Mouse (Mus musculus) stomach, embryonic 15.5 days (tissue): Measurements from ENCODE around the gene Gm20388. TPM values are rescaled to one million over a fixed set of nuclear protein-coding genes. Genes with fewer than 3 reads are reported as not detected.

Source experiments
- ATAC-seq: fragments of 200-750 bp; cut with Nextera tagmentation; 2 replicates; pipeline ENCODE4 v1.8.0; 2017; ENCODE audit warnings: low read depth, moderate number of reproducible peaks, moderate TSS enrichment; ENCODE audit not compliant: insufficient read depth, low FRiP score
- H3K27ac ChIP-seq: fragments of 300-500 bp; sonication (generic); 2 replicates; pipeline ENCODE4 v1.5.1; 2015; ENCODE audit warnings: mild to moderate bottlenecking, inconsistent platforms
- H3K27me3 ChIP-seq: fragments of 300-500 bp; sonication (generic); replicated peaks from 2 replicates; pipeline ENCODE4 v1.6.1; 2015; ENCODE audit warnings: inconsistent platforms
- H3K36me3 ChIP-seq: fragments of 300-500 bp; sonication (generic); 2 replicates; pipeline ENCODE4 v1.6.1; 2015; ENCODE audit warnings: inconsistent platforms
- H3K4me1 ChIP-seq: fragments of 300-500 bp; sonication (generic); 2 replicates; pipeline ENCODE4 v1.6.1; 2015; ENCODE audit warnings: inconsistent platforms
- H3K4me2 ChIP-seq: fragments of 300-500 bp; sonication (generic); 2 replicates; pipeline ENCODE4 v1.6.1; 2015; ENCODE audit warnings: mild to moderate bottlenecking, inconsistent platforms
- H3K4me3 ChIP-seq: fragments of 300-500 bp; sonication (generic); replicated peaks from 2 replicates; pipeline ENCODE4 v1.5.1; 2015; ENCODE audit warnings: inconsistent platforms
- H3K9ac ChIP-seq: fragments of 300-500 bp; sonication (generic); 2 replicates; pipeline ENCODE4 v1.6.1; 2015; ENCODE audit warnings: inconsistent platforms
- H3K9me3 ChIP-seq: fragments of 300-500 bp; sonication (generic); 2 replicates; pipeline ENCODE4 v1.6.1; 2016; ENCODE audit warnings: inconsistent platforms
- WGBS: fragments of 180-500 bp; shearing (Covaris S2); methylation state at CpG from one replicate; pipeline ENCODE4 v1.1.7; 2015; 5-methylcytosine and 5-hydroxymethylcytosine counted together
- polyA plus RNA-seq: library from polyadenylated mRNA; unstranded; fragments of >200 nt; fragmentation: Nextera tagmentation; extraction: Ambion mirVana; gene quantifications from 2 replicates; pipeline ENCODE4 v1.2.1, GENCODE M21; 2015

Gene Gm20388
- polyA plus RNA-seq, 1 experiment from 2014 or later = not detected

DNA sequence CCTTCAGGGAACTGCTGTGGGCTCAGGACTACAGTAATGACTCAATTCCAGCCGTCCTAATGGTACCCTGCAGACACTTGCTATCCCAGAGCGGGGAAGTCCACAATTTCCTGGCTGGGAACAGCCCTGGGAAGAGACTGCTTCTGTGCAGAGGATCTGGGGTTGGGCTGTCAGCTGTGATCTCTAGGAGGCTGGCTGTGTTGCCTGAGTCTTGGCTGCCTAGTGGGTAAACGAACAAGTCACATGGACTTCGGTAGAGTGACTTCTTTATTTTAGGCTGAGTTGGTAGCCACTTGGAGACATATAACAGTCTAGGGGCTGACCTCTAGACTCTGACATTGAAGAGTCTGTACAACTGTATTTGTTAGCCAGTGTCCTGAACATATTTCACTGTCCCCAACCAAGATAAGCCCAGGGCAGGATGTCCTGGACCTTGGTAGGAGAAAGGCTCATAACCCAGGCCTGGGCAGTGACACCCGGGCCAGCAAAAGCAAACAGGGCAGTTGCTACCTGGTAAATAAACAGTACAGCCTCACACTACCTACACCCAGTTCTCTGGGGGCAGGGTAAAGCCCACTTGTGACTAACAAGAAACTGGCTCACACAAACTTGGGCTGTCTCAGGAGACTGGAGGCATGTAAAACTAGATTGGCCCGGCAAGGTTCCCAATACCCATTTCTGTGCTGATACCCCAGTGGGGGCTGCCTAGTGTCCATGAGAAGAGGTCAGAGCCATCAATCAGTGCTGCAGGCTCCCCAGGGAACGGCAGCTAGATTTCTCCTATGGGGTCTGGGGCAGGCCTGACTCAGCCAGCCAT is 3331.7 kb downstream of the Gm20388 start:
- no peak overlapping the region for H3K27ac ChIP-seq
- H3K27me3 ChIP-seq = no peaks in the 10 kb centered on the region
- H3K4me3 ChIP-seq = no peak overlapping the region
- WGBS = 81% methylated on average over 7 of the region's 7 CpGs
- H3K9me3 ChIP-seq = no peaks in the 10 kb centered on the region
- ATAC-seq = no peak
- no peak overlapping the region for H3K9ac ChIP-seq
- H3K36me3 ChIP-seq = peaks cover 18% of the 10 kb centered on the region; the same call in 1 of the 2 replicates
- no peak overlapping the region for H3K4me2 ChIP-seq
- no peaks in the 10 kb centered on the region for H3K4me1 ChIP-seq

DNA sequence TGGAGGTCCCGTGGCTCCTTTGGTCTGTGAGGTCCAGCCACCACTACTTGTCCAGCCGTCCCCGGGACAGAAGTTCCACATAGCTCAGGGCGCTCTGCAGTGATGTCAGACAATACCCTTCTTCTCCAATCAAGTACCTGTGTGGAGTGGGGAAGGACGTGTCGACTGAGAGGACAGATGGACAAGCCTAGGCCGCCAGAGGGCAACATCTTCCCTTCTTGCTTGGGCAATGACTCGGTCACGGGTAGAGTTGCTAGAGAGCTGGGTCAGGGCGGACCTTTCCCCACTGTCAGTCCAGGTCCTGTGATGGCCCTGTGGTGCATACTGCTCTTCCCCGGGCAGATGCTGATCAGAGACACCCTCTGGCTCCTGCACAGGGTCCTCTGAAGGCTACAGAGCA is 3332.4 kb downstream of the Gm20388 start:
- no peaks in the 10 kb centered on the region for H3K4me1 ChIP-seq
- WGBS = 72% methylated on average over 11 of the region's 11 CpGs
- no peak overlapping the region for H3K9ac ChIP-seq
- H3K4me2 ChIP-seq = no peak overlapping the region
- ATAC-seq = no peak; the same call in 1 of the 2 replicates
- H3K27ac ChIP-seq = no peak overlapping the region
- no peak overlapping the region for H3K4me3 ChIP-seq
- H3K36me3 ChIP-seq = peaks cover 25% of the 10 kb centered on the region; the same call in 1 of the 2 replicates
- no peaks in the 10 kb centered on the region for H3K9me3 ChIP-seq
- no peaks in the 10 kb centered on the region for H3K27me3 ChIP-seq

DNA sequence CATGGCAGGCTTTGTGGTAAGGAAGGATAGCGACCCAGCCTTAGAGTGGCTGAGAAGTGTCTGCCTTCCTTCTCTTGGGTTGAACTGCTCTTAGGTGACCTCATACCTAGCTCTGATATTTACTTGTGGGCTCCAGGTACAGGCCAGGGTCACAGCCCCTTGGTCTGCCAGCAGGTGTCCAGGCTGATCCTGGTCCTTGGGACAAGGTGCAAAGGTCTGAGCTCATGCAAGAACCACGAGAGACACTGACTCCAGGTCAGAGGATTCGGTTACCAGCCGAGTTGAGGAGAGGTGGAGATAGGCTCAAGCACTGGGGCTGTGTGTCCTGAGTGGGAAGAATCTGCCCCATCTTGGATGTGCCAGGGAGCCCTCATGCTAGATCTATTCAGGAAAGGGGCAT is 3333.7 kb downstream of the Gm20388 start:
- 94% methylated on average over 4 of the region's 4 CpGs for WGBS
- Histone ChIP-seq H3K4me1 (no peaks in the 10 kb centered on the region), H3K36me3 (peaks cover 34% of the 10 kb centered on the region; the same call in 1 of the 2 replicates), H3K27ac (no peak overlapping the region), H3K9me3 (no peaks in the 10 kb centered on the region), H3K27me3 (no peaks in the 10 kb centered on the region), H3K4me2 (no peak overlapping the region), H3K4me3 (no peak overlapping the region), H3K9ac (no peak overlapping the region)
- no peak for ATAC-seq

DNA sequence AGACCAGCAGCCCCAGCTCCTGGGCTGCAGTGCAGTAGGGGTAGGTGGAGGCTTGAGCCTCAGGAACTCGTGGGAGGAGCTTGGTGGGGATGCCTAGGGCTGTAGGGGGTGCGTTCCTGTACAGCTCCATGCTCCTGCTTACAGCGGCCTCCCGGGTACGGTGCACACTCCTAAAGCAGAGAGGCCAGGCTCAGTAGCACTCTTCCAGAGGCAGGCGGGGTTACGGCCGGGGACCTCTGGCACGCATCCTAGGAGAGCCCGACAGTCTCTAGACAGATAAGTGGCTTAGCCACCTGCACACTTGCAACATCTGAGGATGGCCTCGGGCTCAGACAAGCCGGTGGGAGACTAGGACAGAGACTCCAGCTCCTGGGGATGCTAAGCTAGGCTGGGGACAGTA is 3334.9 kb downstream of the Gm20388 start:
- Histone ChIP-seq H3K4me2 (no peak overlapping the region), H3K27ac (no peak overlapping the region), H3K9ac (no peak overlapping the region), H3K9me3 (no peaks in the 10 kb centered on the region), H3K4me3 (no peak overlapping the region), H3K36me3 (peaks cover 38% of the 10 kb centered on the region; the same call in 1 of the 2 replicates), H3K27me3 (no peaks in the 10 kb centered on the region), H3K4me1 (no peaks in the 10 kb centered on the region)
- ATAC-seq = no peak
- WGBS = 89% methylated on average over 12 of the region's 12 CpGs

DNA sequence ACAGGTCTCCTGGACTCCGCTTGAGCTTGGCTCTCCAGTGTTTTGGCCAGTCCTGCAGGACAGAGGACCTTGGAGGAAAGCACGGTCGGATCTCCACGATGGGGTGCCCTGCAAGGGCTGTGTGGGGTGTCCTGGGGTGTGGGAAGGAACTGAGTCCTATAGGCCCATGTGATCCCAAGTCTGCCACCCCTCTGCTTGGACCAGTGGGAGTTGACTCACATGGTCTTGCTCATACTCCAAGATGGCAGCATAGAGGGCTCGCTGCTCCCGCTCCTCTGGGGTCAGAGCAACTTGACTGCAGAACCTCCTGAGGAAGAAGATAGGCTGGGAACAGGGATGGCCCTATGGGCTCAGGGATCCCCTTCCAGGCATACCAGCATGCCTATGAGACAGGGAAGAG is 3337.1 kb downstream of the Gm20388 start:
- Histone ChIP-seq H3K4me2 (no peak overlapping the region), H3K27me3 (no peaks in the 10 kb centered on the region), H3K9ac (no peak overlapping the region), H3K27ac (no peak overlapping the region), H3K9me3 (no peaks in the 10 kb centered on the region), H3K36me3 (peaks cover 42% of the 10 kb centered on the region; the same call in 1 of the 2 replicates), H3K4me1 (peaks cover under 1% of the 10 kb centered on the region), H3K4me3 (no peak overlapping the region)
- no peak for ATAC-seq
- WGBS = 96% methylated on average over 6 of the region's 6 CpGs

DNA sequence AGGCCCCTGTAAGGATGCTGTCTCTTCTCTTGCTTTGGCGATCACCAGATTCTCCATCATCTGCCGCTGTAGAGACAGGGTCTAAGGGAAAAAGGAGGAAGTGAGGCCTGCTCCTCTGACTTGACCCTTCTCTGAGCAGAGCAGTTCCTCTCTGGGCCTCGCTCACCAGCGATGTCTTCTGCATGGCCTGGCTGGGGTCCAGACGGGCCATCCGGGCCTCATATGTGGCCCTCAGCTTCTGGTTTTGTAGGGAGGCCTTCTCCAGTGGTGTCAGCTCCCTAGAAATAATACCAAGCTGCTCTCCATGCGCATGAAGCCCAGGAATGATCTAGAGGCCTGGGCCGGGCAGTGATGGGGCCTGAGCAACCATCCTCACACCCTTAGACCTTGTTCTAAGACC is 3338.0 kb downstream of the Gm20388 start:
- Histone ChIP-seq H3K4me3 (no peak overlapping the region), H3K27ac (no peak overlapping the region), H3K4me1 (peaks cover 8% of the 10 kb centered on the region), H3K36me3 (peaks cover 38% of the 10 kb centered on the region; the same call in 1 of the 2 replicates), H3K9me3 (no peaks in the 10 kb centered on the region), H3K27me3 (no peaks in the 10 kb centered on the region), H3K4me2 (no peak overlapping the region), H3K9ac (no peak overlapping the region)
- no peak for ATAC-seq
- WGBS = 90% methylated on average over 8 of the region's 8 CpGs

DNA sequence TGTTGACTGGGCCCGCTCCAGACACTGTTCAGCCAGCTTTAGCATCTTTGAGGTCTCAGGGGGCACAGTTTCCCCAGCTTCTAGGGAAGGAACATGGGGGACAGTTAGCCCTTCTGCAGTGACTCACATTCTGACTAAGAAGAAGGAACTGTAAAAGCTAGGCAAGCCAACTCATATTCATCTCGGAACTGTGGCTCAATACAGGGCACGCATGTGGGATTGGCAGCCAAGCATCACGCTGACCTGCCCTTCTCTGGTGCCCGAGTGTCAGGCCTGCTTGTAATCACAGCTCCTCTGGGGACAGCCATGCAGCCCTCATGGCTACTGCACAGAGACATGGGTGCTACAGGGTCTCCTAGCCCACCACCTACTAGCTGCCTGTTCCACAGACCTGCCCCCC is 3340.3 kb downstream of the Gm20388 start:
- H3K4me3 ChIP-seq = no peak overlapping the region
- no peak overlapping the region for H3K27ac ChIP-seq
- peaks cover 36% of the 10 kb centered on the region; the same call in 1 of the 2 replicates for H3K36me3 ChIP-seq
- no peak overlapping the region for H3K9ac ChIP-seq
- ATAC-seq = no peak
- peaks cover 19% of the 10 kb centered on the region for H3K4me1 ChIP-seq
- H3K9me3 ChIP-seq = no peaks in the 10 kb centered on the region
- H3K4me2 ChIP-seq = no peak overlapping the region
- no peaks in the 10 kb centered on the region for H3K27me3 ChIP-seq
- WGBS = 95% methylated on average over 5 of the region's 5 CpGs

DNA sequence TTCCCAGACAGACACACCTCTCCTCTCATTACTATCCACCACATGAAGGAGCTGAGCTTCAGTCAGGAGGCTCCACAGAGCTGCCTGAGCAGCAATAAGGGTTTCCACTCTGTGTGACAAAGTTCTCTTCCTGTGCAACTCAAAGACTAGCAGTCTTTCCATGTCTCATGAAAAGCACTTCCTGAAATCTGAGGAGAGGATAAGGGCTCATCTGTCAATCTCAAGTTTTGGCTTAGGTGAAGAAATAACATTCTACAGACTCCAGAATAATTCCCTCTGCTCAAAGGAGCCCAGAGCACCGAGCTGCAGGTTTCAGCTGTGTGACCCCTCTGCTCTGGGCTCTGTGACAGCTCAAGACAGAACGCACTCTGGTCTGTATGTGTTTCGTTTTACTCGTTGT is 3342.3 kb downstream of the Gm20388 start:
- Histone ChIP-seq H3K27ac (peak overlapping the region; percentile 21; the same call in 1 of the 2 replicates), H3K9me3 (no peaks in the 10 kb centered on the region), H3K4me2 (peak overlapping the region; percentile 85), H3K4me1 (peaks cover 23% of the 10 kb centered on the region), H3K36me3 (peaks cover 34% of the 10 kb centered on the region; the same call in 1 of the 2 replicates), H3K4me3 (peak overlapping the region; percentile 90), H3K27me3 (no peaks in the 10 kb centered on the region), H3K9ac (0 out of 2 replicates have a peak overlapping the region, but pooled peaks have one; percentile 89)
- WGBS = 40% methylated on average over 4 of the region's 4 CpGs
- no peak for ATAC-seq

DNA sequence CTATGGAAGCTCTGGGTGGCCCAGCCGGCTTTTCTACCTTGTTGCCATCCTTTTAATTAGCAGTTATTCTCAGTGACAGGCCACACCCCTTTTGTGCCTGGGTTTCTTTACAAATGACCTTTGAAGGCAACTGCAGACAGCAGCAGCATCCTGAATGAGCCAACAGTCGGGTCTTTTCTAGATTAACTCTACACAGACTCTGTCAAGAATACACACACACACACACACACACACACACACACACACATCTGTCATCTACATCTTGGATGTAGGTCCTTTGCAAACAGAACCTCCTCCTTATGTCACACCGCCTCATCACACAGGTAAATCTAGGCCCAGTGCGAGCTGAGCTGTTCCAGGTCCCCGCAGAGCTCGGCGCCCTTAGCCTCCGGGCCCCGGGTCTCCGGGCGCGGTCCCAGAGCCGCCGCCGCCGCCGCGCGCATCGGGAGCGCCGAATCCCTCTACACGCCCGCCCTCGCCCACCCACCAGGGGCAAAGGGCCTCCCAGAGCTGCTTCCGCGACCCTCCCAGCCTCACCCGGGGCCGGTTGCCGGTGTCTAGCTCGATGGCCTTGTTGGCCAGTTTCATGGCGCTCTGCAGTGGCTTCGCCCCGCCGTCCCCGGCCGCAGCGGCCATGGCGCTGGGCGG is 3342.9 kb downstream of the Gm20388 start:
- Histone ChIP-seq H3K4me1 (peaks cover 23% of the 10 kb centered on the region), H3K4me2 (peak overlapping the region; percentile 85), H3K9ac (peak overlapping the region; percentile 89; the same call in 1 of the 2 replicates), H3K27ac (peak overlapping the region; percentile 82), H3K4me3 (peak overlapping the region; percentile 90), H3K9me3 (no peaks in the 10 kb centered on the region), H3K27me3 (no peaks in the 10 kb centered on the region), H3K36me3 (peaks cover 36% of the 10 kb centered on the region)
- no peak; the same call in none of the 2 replicates for ATAC-seq
- WGBS = under 1% methylated on average over 40 of the region's 40 CpGs

DNA sequence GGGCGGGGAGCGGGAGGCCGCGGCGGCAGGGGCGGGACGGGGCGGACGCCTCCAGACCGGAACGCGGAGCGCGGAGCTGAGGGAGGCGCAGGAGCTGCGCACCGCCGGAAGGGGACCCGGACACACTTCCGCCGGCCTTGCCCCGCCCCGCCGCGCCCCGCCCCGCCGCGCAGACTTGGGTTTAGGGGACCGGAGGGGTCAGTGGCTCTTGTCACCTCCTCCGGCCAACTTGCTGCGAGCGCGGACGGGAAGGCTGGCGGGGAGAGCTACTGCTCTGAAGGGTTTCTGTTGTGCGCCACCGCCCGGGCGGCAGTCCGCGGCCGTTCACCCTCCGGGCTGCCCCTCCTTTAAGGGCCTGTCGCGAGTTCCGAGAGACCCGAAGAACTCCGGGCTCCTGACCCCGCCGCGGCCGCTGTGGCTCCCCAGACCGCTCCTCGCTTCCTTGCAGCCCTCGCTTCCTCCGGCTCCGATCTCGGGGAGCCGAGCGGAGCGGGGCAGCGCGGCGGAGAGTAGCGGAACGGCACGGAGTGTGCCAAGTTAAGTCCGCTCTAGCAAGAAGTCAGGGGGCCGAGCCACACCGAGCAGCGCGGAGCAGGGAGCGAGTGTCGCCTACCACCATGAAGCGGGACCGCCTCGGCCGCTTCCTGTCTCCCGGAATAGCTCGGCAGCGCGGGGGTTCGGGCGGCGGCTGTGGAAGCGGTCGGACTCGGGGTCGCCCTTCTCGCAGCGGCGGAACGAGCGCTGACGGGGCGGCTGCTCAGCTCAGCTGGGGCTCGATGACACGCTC is 3343.7 kb downstream of the Gm20388 start, which contains the start of the genes Zfp276 and Vps9d1:
TSS of gene Zfp276 (plus strand) at position 97 of the 787 bp plus-strand sequence.
TSS of gene Vps9d1 (minus strand) at position 250 of the 787 bp plus-strand sequence.
- peak within 1 kb of the TSS; percentile 85 for H3K4me2 ChIP-seq
- peaks cover 23% of the 10 kb centered on the region for H3K4me1 ChIP-seq
- H3K27ac ChIP-seq = peak within 1 kb of the TSS; percentile 82
- peak within 1 kb of the TSS; percentile 90 for H3K4me3 ChIP-seq
- no peaks in the 10 kb centered on the region for H3K27me3 ChIP-seq
- ATAC-seq = peak; percentile 95
- peak within 1 kb of the TSS; percentile 89 for H3K9ac ChIP-seq
- peaks cover 34% of the 10 kb centered on the region for H3K36me3 ChIP-seq
- WGBS = under 1% methylated on average over 70 of the region's 99 CpGs
- H3K9me3 ChIP-seq = no peaks in the 10 kb centered on the region

DNA sequence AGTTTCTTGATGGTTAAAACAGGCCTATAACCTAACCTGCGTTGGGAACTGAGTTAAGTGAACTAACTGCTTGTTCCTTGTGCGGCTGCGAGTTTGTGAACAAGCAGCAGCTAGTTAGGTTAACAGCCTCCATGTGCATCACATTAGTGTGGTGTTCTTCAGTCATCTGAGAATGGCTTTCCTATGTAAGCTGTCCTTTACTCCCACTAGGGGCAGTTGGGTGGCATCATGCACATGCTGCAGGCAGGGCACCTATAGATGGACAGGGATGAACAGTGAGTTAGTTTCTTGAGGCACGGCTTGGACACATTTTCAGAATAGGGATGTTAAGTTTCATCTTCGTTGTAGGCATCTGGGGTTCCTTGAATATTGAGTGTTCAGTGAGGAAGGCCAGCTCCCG is 3344.5 kb downstream of the Gm20388 start:
- H3K9me3 ChIP-seq = no peaks in the 10 kb centered on the region
- ATAC-seq = no peak
- peaks cover 23% of the 10 kb centered on the region for H3K4me1 ChIP-seq
- H3K36me3 ChIP-seq = peaks cover 36% of the 10 kb centered on the region
- peak overlapping the region; percentile 90 for H3K4me3 ChIP-seq
- peak overlapping the region; percentile 89; the same call in 1 of the 2 replicates for H3K9ac ChIP-seq
- no peak overlapping the region for H3K27ac ChIP-seq
- no peaks in the 10 kb centered on the region for H3K27me3 ChIP-seq
- peak overlapping the region; percentile 85 for H3K4me2 ChIP-seq
- WGBS = 66% methylated on average over 6 of the region's 6 CpGs
